Mouse (Mus musculus): ENCODE results near the gene Kremen1. TPM values are rescaled to one million over a fixed set of nuclear protein-coding genes. Genes with fewer than 3 reads are reported as not detected.

Gene Kremen1
- polyA plus RNA-seq, 1 experiment from 2014 or later = 16.3 TPM

GRCm38 (mm10) chr11:5214483-5215040 lies 46.8 kb downstream of the Kremen1 start:
- H3K4me1 ChIP-seq (ENCODE audit: control insufficient read depth, insufficient read depth, low read length) = 0 out of 2 replicates have a peak, but pooled peaks cover 2% of the 10 kb centered on the region
- WGBS (ENCODE audit: insufficient replicate concordance) = 80% methylated on average over 6 of the region's 6 CpGs

GRCm38 (mm10) chr11:5203054-5203453 lies 58.3 kb downstream of the Kremen1 start:
- Histone ChIP-seq H3K9me3 (replicated peaks; ENCODE audit: control insufficient read depth, low read length) (no peaks in the 10 kb centered on the region), H3K36me3 (ENCODE audit: control insufficient read depth, insufficient read depth, low read length) (0 out of 2 replicates have a peak, but pooled peaks cover 3% of the 10 kb centered on the region), H3K9ac (ENCODE audit: low read depth, low read length) (no peak overlapping the region), H3K27ac (ENCODE audit: low read depth, low read length) (no peak overlapping the region), H3K27me3 (ENCODE audit: control insufficient read depth, insufficient read depth, low read length) (no peaks in the 10 kb centered on the region), H3K4me1 (ENCODE audit: control insufficient read depth, insufficient read depth, low read length) (no peaks in the 10 kb centered on the region), H3K4me2 (no peak overlapping the region), H3K4me3 (ENCODE audit: low read depth, low read length) (no peak overlapping the region)
- WGBS (ENCODE audit: insufficient replicate concordance) = 72% methylated on average over 6 of the region's 6 CpGs
- no peak for ATAC-seq (replicated peaks; ENCODE audit: insufficient number of reproducible peaks, low FRiP score, low TSS enrichment)

More at GRCm38 (mm10) chr11:5214483-5215040, 46.8 kb downstream of the Kremen1 start:
- no peak overlapping the region for H3K4me3 ChIP-seq (ENCODE audit: low read depth, low read length)
- ATAC-seq (replicated peaks; ENCODE audit: insufficient number of reproducible peaks, low FRiP score, low TSS enrichment) = no peak
- H3K27ac ChIP-seq (ENCODE audit: low read depth, low read length) = no peak overlapping the region
- no peak overlapping the region for H3K4me2 ChIP-seq
- H3K9ac ChIP-seq (ENCODE audit: low read depth, low read length) = no peak overlapping the region
- H3K9me3 ChIP-seq (replicated peaks; ENCODE audit: control insufficient read depth, low read length) = no peaks in the 10 kb centered on the region
- no peaks in the 10 kb centered on the region for H3K27me3 ChIP-seq (ENCODE audit: control insufficient read depth, insufficient read depth, low read length)
- H3K36me3 ChIP-seq (ENCODE audit: control insufficient read depth, insufficient read depth, low read length) = peaks cover 5% of the 10 kb centered on the region; the same call in 1 of the 2 replicates

- Histone ChIP-seq H3K4me1 (ENCODE audit: control insufficient read depth, insufficient read depth, low read length) (peaks cover 3% of the 10 kb centered on the region; the same call in 1 of the 2 replicates), H3K27me3 (ENCODE audit: control insufficient read depth, insufficient read depth, low read length) (no peaks in the 10 kb centered on the region), H3K36me3 (ENCODE audit: control insufficient read depth, insufficient read depth, low read length) (0 out of 2 replicates have a peak, but pooled peaks cover 3% of the 10 kb centered on the region), H3K27ac (ENCODE audit: low read depth, low read length) (no peak overlapping the region), H3K9ac (ENCODE audit: low read depth, low read length) (no peak overlapping the region), H3K9me3 (replicated peaks; ENCODE audit: control insufficient read depth, low read length) (no peaks in the 10 kb centered on the region), H3K4me2 (no peak overlapping the region), H3K4me3 (ENCODE audit: low read depth, low read length) (no peak overlapping the region)
- 81% methylated on average over 20 of the region's 20 CpGs for WGBS (ENCODE audit: insufficient replicate concordance)
- ATAC-seq (replicated peaks; ENCODE audit: insufficient number of reproducible peaks, low FRiP score, low TSS enrichment) = no peak
These were observed 59.3 kb downstream of the Kremen1 start for GRCm38 (mm10) chr11:5201799-5202680.

- Histone ChIP-seq H3K4me1 (ENCODE audit: control insufficient read depth, insufficient read depth, low read length) (peaks cover 8% of the 10 kb centered on the region; the same call in 1 of the 2 replicates), H3K9me3 (replicated peaks; ENCODE audit: control insufficient read depth, low read length) (no peaks in the 10 kb centered on the region), H3K4me2 (no peak overlapping the region), H3K27ac (ENCODE audit: low read depth, low read length) (no peak overlapping the region), H3K36me3 (ENCODE audit: control insufficient read depth, insufficient read depth, low read length) (no peaks in the 10 kb centered on the region; the same call in 1 of the 2 replicates), H3K4me3 (ENCODE audit: low read depth, low read length) (no peak overlapping the region), H3K9ac (ENCODE audit: low read depth, low read length) (no peak overlapping the region), H3K27me3 (ENCODE audit: control insufficient read depth, insufficient read depth, low read length) (no peaks in the 10 kb centered on the region)
- WGBS (ENCODE audit: insufficient replicate concordance) = 78% methylated on average over 2 of the region's 2 CpGs
- no peak for ATAC-seq (replicated peaks; ENCODE audit: insufficient number of reproducible peaks, low FRiP score, low TSS enrichment)
These were observed 61.5 kb downstream of the Kremen1 start for GRCm38 (mm10) chr11:5199879-5200278.

- ATAC-seq (replicated peaks; ENCODE audit: insufficient number of reproducible peaks, low FRiP score, low TSS enrichment) = no peak
- H3K4me2 ChIP-seq = no peak overlapping the region
- WGBS (ENCODE audit: insufficient replicate concordance) = 68% methylated on average over 5 of the region's 5 CpGs
- no peaks in the 10 kb centered on the region for H3K27me3 ChIP-seq (ENCODE audit: control insufficient read depth, insufficient read depth, low read length)
- H3K9me3 ChIP-seq (replicated peaks; ENCODE audit: control insufficient read depth, low read length) = no peaks in the 10 kb centered on the region
- H3K4me3 ChIP-seq (ENCODE audit: low read depth, low read length) = no peak overlapping the region
- H3K9ac ChIP-seq (ENCODE audit: low read depth, low read length) = no peak overlapping the region
- peaks cover 32% of the 10 kb centered on the region for H3K4me1 ChIP-seq (ENCODE audit: control insufficient read depth, insufficient read depth, low read length)
- no peak overlapping the region for H3K27ac ChIP-seq (ENCODE audit: low read depth, low read length)
- peaks cover 3% of the 10 kb centered on the region for H3K36me3 ChIP-seq (ENCODE audit: control insufficient read depth, insufficient read depth, low read length)
These were observed 64.3 kb downstream of the Kremen1 start for GRCm38 (mm10) chr11:5197068-5197467.

GRCm38 (mm10) chr11:5196583-5196982 lies 64.8 kb downstream of the Kremen1 start:
- H3K27ac ChIP-seq (ENCODE audit: low read depth, low read length) = no peak overlapping the region
- H3K4me3 ChIP-seq (ENCODE audit: low read depth, low read length) = no peak overlapping the region
- no peak overlapping the region for H3K4me2 ChIP-seq
- no peak for ATAC-seq (replicated peaks; ENCODE audit: insufficient number of reproducible peaks, low FRiP score, low TSS enrichment)
- H3K27me3 ChIP-seq (ENCODE audit: control insufficient read depth, insufficient read depth, low read length) = no peaks in the 10 kb centered on the region
- peaks cover 37% of the 10 kb centered on the region for H3K4me1 ChIP-seq (ENCODE audit: control insufficient read depth, insufficient read depth, low read length)
- H3K36me3 ChIP-seq (ENCODE audit: control insufficient read depth, insufficient read depth, low read length) = peaks cover 3% of the 10 kb centered on the region
- 80% methylated on average over 7 of the region's 7 CpGs for WGBS (ENCODE audit: insufficient replicate concordance)
- no peak overlapping the region for H3K9ac ChIP-seq (ENCODE audit: low read depth, low read length)
- H3K9me3 ChIP-seq (replicated peaks; ENCODE audit: control insufficient read depth, low read length) = no peaks in the 10 kb centered on the region

- H3K4me2 ChIP-seq = no peak overlapping the region
- WGBS (ENCODE audit: insufficient replicate concordance) = 42% methylated on average over 1 of the region's 1 CpGs
- H3K36me3 ChIP-seq (ENCODE audit: control insufficient read depth, insufficient read depth, low read length) = peaks cover 3% of the 10 kb centered on the region
- H3K27me3 ChIP-seq (ENCODE audit: control insufficient read depth, insufficient read depth, low read length) = no peaks in the 10 kb centered on the region
- H3K9ac ChIP-seq (ENCODE audit: low read depth, low read length) = no peak overlapping the region
- peaks cover 49% of the 10 kb centered on the region for H3K4me1 ChIP-seq (ENCODE audit: control insufficient read depth, insufficient read depth, low read length)
- H3K9me3 ChIP-seq (replicated peaks; ENCODE audit: control insufficient read depth, low read length) = no peaks in the 10 kb centered on the region
- H3K4me3 ChIP-seq (ENCODE audit: low read depth, low read length) = no peak overlapping the region
- peak overlapping the region; percentile 46 for H3K27ac ChIP-seq (ENCODE audit: low read depth, low read length)
- no peak for ATAC-seq (replicated peaks; ENCODE audit: insufficient number of reproducible peaks, low FRiP score, low TSS enrichment)
These were observed 67.8 kb downstream of the Kremen1 start for GRCm38 (mm10) chr11:5193576-5193881.

GRCm38 (mm10) chr11:5192840-5193575 lies 68.3 kb downstream of the Kremen1 start:
- H3K4me1 ChIP-seq (ENCODE audit: control insufficient read depth, insufficient read depth, low read length) = peaks cover 49% of the 10 kb centered on the region
- H3K9me3 ChIP-seq (replicated peaks; ENCODE audit: control insufficient read depth, low read length) = no peaks in the 10 kb centered on the region
- peak overlapping the region; percentile 46 for H3K27ac ChIP-seq (ENCODE audit: low read depth, low read length)
- peaks cover 3% of the 10 kb centered on the region for H3K36me3 ChIP-seq (ENCODE audit: control insufficient read depth, insufficient read depth, low read length)
- no peaks in the 10 kb centered on the region for H3K27me3 ChIP-seq (ENCODE audit: control insufficient read depth, insufficient read depth, low read length)
- 64% methylated on average over 8 of the region's 8 CpGs for WGBS (ENCODE audit: insufficient replicate concordance)
- no peak for ATAC-seq (replicated peaks; ENCODE audit: insufficient number of reproducible peaks, low FRiP score, low TSS enrichment)
- no peak overlapping the region for H3K4me3 ChIP-seq (ENCODE audit: low read depth, low read length)
- no peak overlapping the region for H3K4me2 ChIP-seq
- no peak overlapping the region for H3K9ac ChIP-seq (ENCODE audit: low read depth, low read length)

Measured in heart, embryonic 11.5 days (tissue).